28 mouse cellular contexts compared by ENCODE assay signal in genomic region chr2:140847817-140848428, GRCm38 (mm10).
DNase-seq lines count a peak whose midpoint lies in the region; ATAC-seq and TF ChIP-seq lines count a peak whose summit lies in the region.
"Had no signal": no experiment of that assay in that cellular context is flagged by ENCODE, and none has a peak within 500 bp of the region (broad histone marks: within the 10 kb centered on the region; RNA-seq: fewer than 3 reads in every experiment).

No protein-coding gene starts in this region.

- no peaks in the 10 kb centered on the region for H3K4me1 ChIP-seq in kidney, embryonic 16.5 days (ENCODE audit: insufficient read depth, low read length)
- H3K4me1 ChIP-seq in embryonic fibroblast, embryonic 13.5 days (ENCODE audit: control insufficient read depth, insufficient read depth, low read length): no peaks in the 10 kb centered on the region
- H3K4me1 ChIP-seq: forebrain, embryonic 12.5 days; forebrain, embryonic 15.5 days; hindbrain, embryonic 10.5 days had no signal

- H3K36me3 ChIP-seq in kidney, embryonic 16.5 days (ENCODE audit: insufficient read depth, low read length): no peaks in the 10 kb centered on the region
- H3K36me3 ChIP-seq: forebrain, embryonic 12.5 days; forebrain, embryonic 15.5 days; G1E; heart, embryonic 10.5 days; heart, embryonic 13.5 days; hindbrain, embryonic 10.5 days had no signal

- no peak overlapping the region for H3K4me3 ChIP-seq in kidney, embryonic 16.5 days (ENCODE audit: low read length)
- no peak overlapping the region for H3K4me3 ChIP-seq in embryonic fibroblast, embryonic 13.5 days (ENCODE audit: insufficient read depth, low read length)
- H3K4me3 ChIP-seq in gastrocnemius, adult 2 months: no peak overlapping the region
- H3K4me3 ChIP-seq: forebrain, embryonic 12.5 days; forebrain, embryonic 15.5 days; heart, adult 2 months; heart, embryonic 10.5 days; heart, embryonic 13.5 days; hindbrain, embryonic 10.5 days had no signal

- no peak overlapping the region for H3K27ac ChIP-seq in kidney, embryonic 16.5 days (ENCODE audit: low read length)
- H3K27ac ChIP-seq in embryonic fibroblast, embryonic 13.5 days (ENCODE audit: insufficient read depth, low read length): peak overlapping the region; percentile 95
- no peak overlapping the region for H3K27ac ChIP-seq in gastrocnemius, adult 2 months
- H3K27ac ChIP-seq: forebrain, embryonic 12.5 days; forebrain, embryonic 15.5 days; heart, adult 2 months; heart, embryonic 10.5 days; heart, embryonic 13.5 days; hindbrain, embryonic 10.5 days; hindbrain, embryonic 14.5 days; hindbrain, postnatal 0 days had no signal

- H3K27me3 ChIP-seq in kidney, embryonic 16.5 days (ENCODE audit: insufficient read depth, low read length): no peaks in the 10 kb centered on the region
- H3K27me3 ChIP-seq: CH12.LX; forebrain, embryonic 12.5 days; forebrain, embryonic 15.5 days; heart, embryonic 13.5 days had no signal

- DNase-seq in kidney, adult 9 months: peak; percentile 17
- DNase-seq in 3T3-L1 (ENCODE audit: low read depth, low spot score): peak; percentile 64
- peak; percentile 64 for DNase-seq in NIH3T3 (ENCODE audit: low read depth)
- DNase-seq in heart, postnatal 36 days: no peak
- no peak for DNase-seq in heart, postnatal 14 days
- DNase-seq in gastrocnemius, adult 2 months: no peak
- DNase-seq: adrenal gland, adult 8-10 months; adrenal gland, postnatal 36 days; B cell, adult 2 months; cerebellum, adult 18-20 months; cerebellum, adult 9-10 months; cerebellum, postnatal 14 days; gastrocnemius, postnatal 10 days; gastrocnemius, postnatal 36 days; heart, adult 2 months had no signal

- TF ChIP-seq POLR2A in embryonic fibroblast, embryonic 13.5 days (IDR thresholded peaks at IDR 0.05; ENCODE audit: low read depth, low read length): no peak

- intact Hi-C loops in heart, postnatal 36 days (cut with DNase I): no loop called here
- intact Hi-C loops in heart, postnatal 14 days (cut with DNase I): no loop called here
- intact Hi-C loops in gastrocnemius, adult 2 months (cut with DNase I): no loop called here

- H3K4me2 ChIP-seq in kidney, embryonic 16.5 days (replicated peaks; ENCODE audit: low read depth, low read length): no peak overlapping the region
- H3K4me2 ChIP-seq: forebrain, embryonic 12.5 days; forebrain, embryonic 15.5 days; heart, embryonic 13.5 days; hindbrain, embryonic 14.5 days had no signal

- no peaks in the 10 kb centered on the region for H3K9me3 ChIP-seq in kidney, embryonic 16.5 days (ENCODE audit: low read length)
- H3K9me3 ChIP-seq: forebrain, embryonic 12.5 days; forebrain, embryonic 15.5 days; G1E; heart, embryonic 10.5 days; heart, embryonic 13.5 days; hindbrain, embryonic 10.5 days had no signal

- 91% methylated on average over 5 of the region's 5 CpGs for WGBS in kidney, embryonic 16.5 days

- H3K9ac ChIP-seq in kidney, embryonic 16.5 days (replicated peaks; ENCODE audit: low read length): no peak overlapping the region
- H3K9ac ChIP-seq: forebrain, embryonic 12.5 days; forebrain, embryonic 15.5 days; heart, embryonic 13.5 days; hindbrain, embryonic 14.5 days had no signal

- ATAC-seq in kidney, embryonic 16.5 days (ENCODE audit: low FRiP score, low TSS enrichment): no peak
- ATAC-seq: forebrain, embryonic 15.5 days; hindbrain, postnatal 0 days; inflammation-experienced regulatory T-cells, adult 6 months; intestine, embryonic 16.5 days had no signal

- TF ChIP-seq CTCF in embryonic fibroblast, embryonic 13.5 days (IDR thresholded peaks at IDR 0.05; ENCODE audit: borderline replicate concordance, insufficient read depth, low read length): no peak
- no peak for TF ChIP-seq CTCF in gastrocnemius, adult 2 months (IDR thresholded peaks at IDR 0.05)

Comparison
In these comparisons a context has a peak if more than half of its experiments do, and no peak if none do; other contexts are left out.
1. DNase-seq: peak in kidney, adult 9 months (single experiment), 3T3-L1 (single experiment) and NIH3T3 (single experiment); none in heart, postnatal 36 days (0 of 2), heart, postnatal 14 days (0 of 2) and gastrocnemius, adult 2 months (single experiment).